Mouse (Mus musculus) ES-Bruce4 (cell line): Measurements from ENCODE around the gene Zbtb20. TPM values are rescaled to one million over a fixed set of nuclear protein-coding genes. Genes with fewer than 3 reads are reported as not detected.
A peak's percentile ranks its signal among the peaks of the same experiment; 100 is the strongest.

Source experiments
- H3K27ac ChIP-seq: 2 replicates; pipeline ENCODE4 v1.5.1; 2012; ENCODE audit warnings: low read length, inconsistent platforms; ENCODE audit not compliant: insufficient read depth
- H3K27me3 ChIP-seq: 2 replicates; pipeline ENCODE4 v1.6.1; 2012; ENCODE audit warnings: mild to moderate bottlenecking, low read length, inconsistent platforms; ENCODE audit not compliant: control insufficient read depth, poor library complexity, insufficient read depth, severe bottlenecking
- H3K36me3 ChIP-seq: 2 replicates; pipeline ENCODE4 v1.6.1; 2012; ENCODE audit warnings: inconsistent platforms, mild to moderate bottlenecking, low read length, moderate library complexity; ENCODE audit not compliant: control insufficient read depth, poor library complexity, insufficient read depth, severe bottlenecking
- H3K4me1 ChIP-seq: one replicate; pipeline ENCODE4 v1.8.1; 2011; ENCODE audit warnings: low read length; ENCODE audit not compliant: control insufficient read depth, insufficient read depth
- H3K4me3 ChIP-seq: 2 replicates; pipeline ENCODE4 v1.5.1; 2011; ENCODE audit warnings: low read depth, mild to moderate bottlenecking, low read length
- H3K9ac ChIP-seq: 2 replicates; pipeline ENCODE4 v1.6.1; 2012; ENCODE audit warnings: low read depth, mild to moderate bottlenecking, inconsistent platforms; ENCODE audit not compliant: poor library complexity, severe bottlenecking
- H3K9me3 ChIP-seq: replicated peaks from 2 replicates; pipeline ENCODE4 v1.6.1; 2012; ENCODE audit warnings: mild to moderate bottlenecking, low read length, inconsistent platforms; ENCODE audit not compliant: control insufficient read depth, poor library complexity, insufficient read depth, severe bottlenecking
- CTCF ChIP-seq: IDR thresholded peaks from one replicate; pipeline ENCODE4 v1.8.1; 2011; ENCODE audit warnings: low read depth, low read length
- EP300 ChIP-seq: IDR thresholded peaks from 2 replicates; pipeline ENCODE4 v1.6.1; 2011; ENCODE audit warnings: low read depth, low read length; ENCODE audit not compliant: insufficient read depth
- POLR2A ChIP-seq: IDR thresholded peaks from one replicate; pipeline ENCODE4 v1.8.1; 2011; ENCODE audit warnings: low read length; ENCODE audit not compliant: insufficient read depth
- polyA plus RNA-seq: library from polyadenylated mRNA; stranded (reverse); fragments of >200 nt; gene quantifications from 2 replicates; pipeline ENCODE4 v1.2.4, GENCODE M21; 2011; ENCODE audit warnings: low read depth; ENCODE audit not compliant: missing spikeins, insufficient read depth, insufficient read length

Zbtb20 gene
- polyA plus RNA-seq, 1 experiment: 9.9 TPM

- Histone ChIP-seq H3K4me3 (no peak overlapping the region), H3K27ac (no peak overlapping the region), H3K27me3 (no peaks in the 10 kb centered on the region), H3K9ac (no peak overlapping the region), H3K36me3 (no peaks in the 10 kb centered on the region), H3K4me1 (peaks cover 11% of the 10 kb centered on the region), H3K9me3 (no peaks in the 10 kb centered on the region)
- TF ChIP-seq CTCF: no peak
- no peak for TF ChIP-seq POLR2A
- no peak for TF ChIP-seq EP300
Observed at GRCm38 (mm10) chr16:43549425-43550089, 673.9 kb downstream of the Zbtb20 start.

GRCm38 (mm10) chr16:43552443-43552842 lies 676.8 kb downstream of the Zbtb20 start:
- Histone ChIP-seq H3K27me3 (no peaks in the 10 kb centered on the region), H3K36me3 (no peaks in the 10 kb centered on the region), H3K4me1 (no peaks in the 10 kb centered on the region), H3K9ac (no peak overlapping the region), H3K27ac (no peak overlapping the region), H3K9me3 (no peaks in the 10 kb centered on the region), H3K4me3 (no peak overlapping the region)
- TF ChIP-seq POLR2A (no peak), CTCF (no peak), EP300 (no peak)

- H3K27ac ChIP-seq: no peak overlapping the region
- no peaks in the 10 kb centered on the region for H3K36me3 ChIP-seq
- H3K4me3 ChIP-seq: no peak overlapping the region
- no peaks in the 10 kb centered on the region for H3K9me3 ChIP-seq
- H3K27me3 ChIP-seq: no peaks in the 10 kb centered on the region
- TF ChIP-seq CTCF (no peak), POLR2A (no peak), EP300 (no peak)
- no peaks in the 10 kb centered on the region for H3K4me1 ChIP-seq
- no peak overlapping the region for H3K9ac ChIP-seq
Observed at GRCm38 (mm10) chr16:43557385-43557784, 681.7 kb downstream of the Zbtb20 start.

- H3K9ac ChIP-seq: no peak overlapping the region
- no peak overlapping the region for H3K27ac ChIP-seq
- H3K36me3 ChIP-seq: no peaks in the 10 kb centered on the region
- no peaks in the 10 kb centered on the region for H3K9me3 ChIP-seq
- no peaks in the 10 kb centered on the region for H3K4me1 ChIP-seq
- TF ChIP-seq CTCF (no peak), EP300 (no peak), POLR2A (no peak)
- no peaks in the 10 kb centered on the region for H3K27me3 ChIP-seq
- H3K4me3 ChIP-seq: no peak overlapping the region
Observed at GRCm38 (mm10) chr16:43561330-43561729, 685.6 kb downstream of the Zbtb20 start.

GRCm38 (mm10) chr16:43561956-43562355 lies 686.3 kb downstream of the Zbtb20 start:
- Histone ChIP-seq H3K9ac (no peak overlapping the region), H3K4me1 (no peaks in the 10 kb centered on the region), H3K27me3 (no peaks in the 10 kb centered on the region), H3K27ac (no peak overlapping the region), H3K4me3 (no peak overlapping the region), H3K36me3 (no peaks in the 10 kb centered on the region), H3K9me3 (no peaks in the 10 kb centered on the region)
- TF ChIP-seq CTCF (peak; percentile 7), EP300 (no peak)

- Histone ChIP-seq H3K4me3 (no peak overlapping the region), H3K9ac (no peak overlapping the region), H3K9me3 (no peaks in the 10 kb centered on the region), H3K4me1 (no peaks in the 10 kb centered on the region), H3K36me3 (no peaks in the 10 kb centered on the region), H3K27ac (no peak overlapping the region), H3K27me3 (no peaks in the 10 kb centered on the region)
- no peak for TF ChIP-seq POLR2A
- no peak for TF ChIP-seq CTCF
- no peak for TF ChIP-seq EP300
Observed at GRCm38 (mm10) chr16:43565872-43566271, 690.2 kb downstream of the Zbtb20 start.
